Mouse (Mus musculus) left cerebral cortex, postnatal 10 days (tissue): Measurements from ENCODE around the gene Hist2h2ac. TPM values are rescaled to one million over a fixed set of nuclear protein-coding genes. Genes with fewer than 3 reads are reported as not detected.
"Not testable (repeated sequence)": the region's sequence is repeated elsewhere in the genome, so short reads cannot be mapped to it uniquely, and the experiment has no call there.

Experiments used
- DNase-seq, 2 experiments: peaks; one replicate each; pipeline ENCODE4 v3.0.0; 2021 to 2022; ENCODE audit warnings: low spot score in 2 of 2, mixed read lengths in 1 of 2; ENCODE audit errors: extremely low spot score in 1 of 2
- intact Hi-C: fragments of 180-260 bp; cut with DNase I; formaldehyde crosslinking; loops from one replicate; pipeline ENCODE4 v1.15.1; 2025
- total RNA-seq, 2 experiments: library from RNA; stranded (reverse); gene quantifications; 2 replicates each; pipeline ENCODE4 v1.2.3; 2021

Hist2h2ac gene
- total RNA-seq, 2 experiments from 2014 or later = 34.2 to 37.9 TPM

DNA sequence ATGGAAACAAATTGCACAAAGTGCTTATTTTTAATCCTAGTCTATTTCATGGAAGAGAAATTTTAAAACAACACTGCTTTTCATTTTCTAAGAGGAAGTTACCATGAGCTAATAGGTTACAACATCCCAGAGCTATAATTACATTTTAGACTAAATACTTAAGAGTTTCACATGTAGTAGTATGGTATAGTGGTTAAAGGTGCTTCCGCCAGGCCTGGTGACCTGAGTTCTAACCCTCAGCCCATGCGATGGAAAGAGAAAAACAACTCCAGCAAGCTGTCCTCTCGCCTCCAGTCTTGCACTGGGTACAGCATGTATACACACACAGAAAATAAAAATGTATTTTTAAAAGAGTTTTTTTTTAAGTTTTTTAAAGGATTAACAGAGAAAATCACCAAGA, 31.1 kb upstream of the Hist2h2ac start:
- intact Hi-C loops = no loop called here
- DNase-seq = no peak

DNA sequence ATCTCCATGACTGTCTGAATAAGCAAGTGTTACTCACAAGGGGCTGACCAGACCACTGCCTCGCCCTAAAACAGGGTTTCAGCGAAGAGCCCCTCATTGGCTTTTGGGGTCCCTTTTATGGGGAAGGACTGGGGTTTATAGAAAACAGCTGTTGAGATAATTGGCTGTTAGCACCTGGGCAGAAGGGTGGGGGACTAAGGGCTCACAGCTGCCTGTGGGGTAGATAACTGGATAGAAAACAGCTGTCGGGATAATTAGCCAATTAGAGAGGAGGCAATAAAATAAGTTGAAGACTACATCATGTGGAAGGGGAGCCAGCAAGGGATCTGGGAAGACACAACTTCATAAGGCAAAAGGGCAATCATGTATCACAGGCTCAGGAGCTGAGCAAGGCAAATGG, 30.2 kb upstream of the Hist2h2ac start:
- no peak for DNase-seq
- intact Hi-C loops = no loop called here

DNA sequence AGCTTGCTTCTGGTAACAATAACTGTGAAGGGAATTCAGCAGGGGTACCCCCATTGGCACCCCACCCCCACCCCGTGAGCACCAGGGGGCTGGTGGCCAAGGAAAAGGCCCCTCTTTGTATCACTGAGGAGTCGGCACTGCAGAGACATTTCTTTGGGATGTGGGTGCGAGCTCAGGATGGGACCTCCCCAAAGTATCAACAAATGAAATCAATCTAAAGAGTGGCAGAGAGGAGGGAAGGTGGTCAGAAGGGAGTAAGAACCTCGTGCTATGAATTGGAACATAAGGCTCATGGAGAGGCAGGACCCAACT, 28.3 kb upstream of the Hist2h2ac start:
- no peak for DNase-seq
- intact Hi-C loops = no loop called here

DNA sequence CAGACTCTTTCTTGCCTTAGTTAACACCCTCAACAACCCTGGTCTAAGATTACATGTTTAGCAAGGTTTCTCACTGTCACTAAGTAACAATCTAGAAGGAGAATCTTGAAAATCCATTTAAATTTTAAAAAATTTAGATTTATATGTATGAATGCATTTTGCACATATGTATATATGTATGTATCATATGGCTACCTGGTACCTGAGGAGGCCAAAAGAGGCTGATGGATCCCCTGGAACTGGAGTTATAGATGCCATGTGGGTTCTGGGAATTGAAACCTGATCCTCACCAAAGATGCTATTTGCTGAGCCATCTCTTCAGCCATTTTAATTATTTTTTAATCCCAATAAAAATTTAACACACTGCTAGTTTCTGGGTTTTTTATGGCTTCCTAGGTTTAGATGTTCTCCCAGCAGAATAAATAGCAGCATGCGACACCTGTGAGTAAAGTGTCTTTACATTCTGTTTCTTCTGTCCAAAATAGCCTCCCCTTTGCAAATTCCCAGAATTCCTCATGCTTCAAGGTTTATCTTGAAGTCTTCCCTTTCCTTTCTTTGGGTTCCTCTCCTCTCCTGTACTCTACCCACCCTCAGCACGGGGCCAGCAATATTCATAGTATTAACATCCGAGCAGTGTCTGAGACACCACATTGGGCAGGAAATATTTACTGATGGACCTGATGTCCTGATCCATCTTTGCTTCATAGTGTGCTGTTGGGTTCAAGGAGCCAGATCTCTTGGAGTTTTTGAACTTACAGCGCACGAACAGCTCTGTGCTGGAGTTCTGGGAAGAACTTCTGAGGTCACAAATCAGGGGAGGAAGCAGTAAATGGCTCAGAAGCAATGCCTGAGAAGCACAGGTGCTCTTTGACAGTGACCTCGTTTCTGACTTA, 27.7 kb upstream of the Hist2h2ac start:
- intact Hi-C loops = no loop called here
- no peak for DNase-seq

DNA sequence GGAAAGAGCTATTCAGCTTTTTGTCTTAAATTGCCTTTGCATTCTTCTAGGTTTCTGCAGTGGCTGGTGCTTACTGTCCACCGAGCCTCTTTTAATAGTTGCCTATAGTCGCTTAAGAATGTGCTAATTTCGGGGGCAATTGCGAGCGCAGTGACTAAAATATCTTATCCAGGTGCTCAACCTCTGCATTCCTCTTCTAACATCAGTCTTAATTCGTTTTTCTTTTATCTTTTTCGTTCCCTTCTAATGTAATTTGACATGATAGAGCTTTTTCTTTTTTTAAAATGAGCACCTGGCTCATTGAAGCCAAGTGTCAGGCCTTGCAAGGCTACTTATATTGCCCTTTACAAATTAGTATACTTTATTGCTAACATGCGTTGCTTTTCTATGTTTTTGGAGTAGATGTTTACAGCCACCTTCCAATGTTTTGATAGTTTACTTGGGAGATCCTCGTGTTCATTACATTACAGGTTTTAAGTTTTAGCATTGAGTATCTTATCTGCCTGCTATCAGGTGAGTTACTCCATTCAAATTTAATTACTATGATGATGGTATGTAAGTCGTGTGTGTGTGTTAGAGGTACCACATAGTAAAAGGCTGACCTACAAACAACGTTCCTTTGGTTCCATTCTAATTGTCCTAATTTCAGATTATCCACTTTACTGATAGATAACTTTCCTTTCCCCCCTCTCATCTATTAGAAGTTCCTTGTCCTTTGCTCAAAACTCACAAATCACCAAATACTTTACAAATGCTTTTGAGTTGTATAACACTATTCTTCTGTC, 26.9 kb upstream of the Hist2h2ac start:
- no peak for DNase-seq
- intact Hi-C loops = no loop called here

DNA sequence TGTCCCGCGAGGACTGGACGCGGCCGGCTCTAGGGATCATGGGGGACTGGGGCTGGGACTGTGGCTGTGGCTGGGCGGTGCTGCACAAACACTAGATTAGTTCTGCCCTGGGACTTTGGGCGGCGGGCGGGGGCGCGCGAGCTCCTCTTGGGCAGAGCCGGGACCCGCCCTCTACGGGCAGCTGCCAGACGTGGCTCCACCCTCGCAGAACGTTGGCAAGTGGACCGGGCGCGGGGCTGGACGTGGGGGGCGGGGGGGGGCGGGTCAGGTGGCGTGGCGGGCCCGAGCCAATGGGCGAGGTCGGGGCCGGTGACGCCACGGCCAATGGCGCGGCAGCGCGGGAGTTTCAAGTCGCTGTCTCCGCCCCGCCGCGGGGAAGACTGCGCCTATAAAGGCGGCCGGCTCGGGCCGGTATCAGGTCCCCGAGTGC, 25.8 kb upstream of the Hist2h2ac start, which contains the start of gene Hist2h3c1:
Hist2h3c1 (plus strand) TSS at position 259 of the 430 bp plus-strand sequence.
- DNase-seq, intact Hi-C loops: not testable (repeated sequence)

DNA sequence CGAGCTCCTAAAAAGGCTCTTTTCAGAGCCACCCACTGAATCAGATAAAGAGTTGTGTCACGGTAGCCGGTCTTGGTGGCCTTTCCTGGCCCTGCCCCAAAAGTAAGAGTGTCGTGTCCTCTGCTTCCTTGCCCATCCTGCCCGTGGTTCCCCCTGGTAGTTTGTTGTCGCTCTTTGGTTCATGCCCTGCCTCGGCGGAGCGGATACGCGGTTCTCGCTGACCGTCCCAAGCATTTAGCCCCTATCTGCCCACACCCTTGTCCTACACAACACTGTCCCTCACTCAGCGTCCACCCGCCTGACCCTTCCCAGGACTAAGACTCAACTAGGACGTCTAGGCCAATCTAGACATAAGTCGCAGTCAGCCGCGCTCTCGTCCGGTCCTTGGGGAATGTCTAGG, 25.3 kb upstream of the Hist2h2ac start:
- intact Hi-C loops, DNase-seq: not testable (repeated sequence)

DNA sequence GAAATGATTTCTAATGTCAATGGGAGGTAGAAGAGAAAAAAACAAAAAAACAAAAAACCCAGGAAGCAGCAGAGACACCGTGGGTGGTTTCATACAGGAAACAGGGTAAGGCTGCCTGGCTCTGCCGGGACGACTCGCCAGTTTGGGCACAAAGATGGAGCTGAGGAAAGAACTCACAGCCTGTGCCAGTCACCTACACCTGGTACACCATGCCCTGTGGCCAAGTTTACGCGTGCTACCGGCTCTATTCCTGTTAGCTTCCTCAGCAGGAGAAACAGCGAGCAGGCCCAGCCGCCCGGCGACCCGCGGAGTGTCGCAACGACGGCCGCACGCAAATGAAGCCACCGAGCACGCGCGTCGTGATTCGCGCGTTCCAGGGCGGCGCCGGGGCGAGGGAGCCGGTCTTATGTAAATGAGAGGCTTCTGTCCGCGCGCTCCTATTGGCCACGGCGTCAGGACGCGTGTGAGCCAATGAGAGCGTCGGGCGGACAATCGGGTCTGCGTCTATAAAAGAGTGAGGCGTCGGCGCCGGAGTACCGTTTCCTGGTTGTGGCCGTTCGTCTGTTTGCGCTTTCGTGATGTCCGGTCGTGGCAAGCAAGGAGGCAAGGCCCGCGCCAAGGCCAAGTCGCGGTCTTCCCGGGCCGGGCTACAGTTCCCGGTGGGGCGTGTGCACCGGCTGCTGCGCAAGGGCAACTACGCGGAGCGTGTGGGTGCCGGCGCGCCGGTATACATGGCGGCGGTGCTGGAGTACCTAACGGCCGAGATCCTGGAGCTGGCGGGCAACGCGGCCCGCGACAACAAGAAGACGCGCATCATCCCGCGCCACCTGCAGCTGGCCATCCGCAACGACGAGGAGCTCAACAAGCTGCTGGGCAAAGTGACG, 24.6 kb upstream of the Hist2h2ac start, which contains the start of gene Hist2h2aa1:
Hist2h2aa1 (plus strand) TSS at position 495 of the 884 bp plus-strand sequence.
- peak; percentile 79 to 89 for DNase-seq
- intact Hi-C loops = not testable (repeated sequence)

DNA sequence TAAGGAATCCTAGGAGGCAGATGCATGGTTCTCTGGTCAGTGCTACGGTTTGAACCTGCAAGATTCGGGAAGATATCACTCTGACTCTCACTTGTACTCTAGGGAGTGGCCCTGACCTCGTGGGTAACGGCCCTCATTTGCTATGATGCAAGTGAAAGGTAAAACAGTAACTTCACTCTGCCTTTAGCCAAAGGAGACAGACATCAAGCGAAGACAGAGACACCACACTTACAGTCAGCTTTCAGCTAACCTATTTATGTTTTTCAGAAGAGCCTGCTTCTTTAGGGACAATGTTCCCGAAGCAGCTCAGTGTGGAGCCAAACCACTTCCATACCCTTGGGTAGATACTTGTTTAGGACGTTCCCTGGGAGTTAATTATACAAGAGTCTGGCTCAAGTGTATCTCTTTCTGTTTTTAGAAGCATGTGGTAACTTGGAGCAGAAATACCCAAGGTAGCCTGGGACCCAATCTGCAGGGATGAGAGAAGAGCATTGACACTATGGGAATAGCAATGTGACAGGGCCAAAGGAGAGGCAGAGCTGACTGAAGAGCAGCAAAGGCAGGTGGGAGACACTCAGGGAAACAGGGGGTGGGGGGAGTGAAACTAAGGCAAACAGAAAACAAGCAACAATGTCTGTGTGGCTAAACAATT, 23.4 kb upstream of the Hist2h2ac start:
- intact Hi-C loops = no loop called here
- DNase-seq = no peak

DNA sequence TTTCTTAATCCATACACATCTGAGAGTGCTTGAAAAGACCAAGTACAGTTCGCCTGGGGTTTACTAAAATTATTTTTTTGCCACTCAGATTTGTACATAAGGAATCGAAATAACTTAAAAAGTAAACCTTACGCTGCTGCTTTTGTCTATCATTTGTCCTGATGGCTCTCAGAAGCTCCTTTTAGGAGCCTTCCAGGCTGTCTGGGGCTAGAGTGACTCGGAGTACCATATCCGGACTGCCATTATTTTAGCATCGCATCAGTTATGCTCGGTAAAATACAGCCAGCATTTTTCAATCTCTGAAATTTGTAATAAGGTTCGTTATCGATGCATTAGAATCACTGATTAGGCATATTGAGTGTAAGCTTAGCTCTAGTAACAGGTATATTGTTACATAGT, 20.1 kb upstream of the Hist2h2ac start:
- no peak for DNase-seq
- intact Hi-C loops = no loop called here

DNA sequence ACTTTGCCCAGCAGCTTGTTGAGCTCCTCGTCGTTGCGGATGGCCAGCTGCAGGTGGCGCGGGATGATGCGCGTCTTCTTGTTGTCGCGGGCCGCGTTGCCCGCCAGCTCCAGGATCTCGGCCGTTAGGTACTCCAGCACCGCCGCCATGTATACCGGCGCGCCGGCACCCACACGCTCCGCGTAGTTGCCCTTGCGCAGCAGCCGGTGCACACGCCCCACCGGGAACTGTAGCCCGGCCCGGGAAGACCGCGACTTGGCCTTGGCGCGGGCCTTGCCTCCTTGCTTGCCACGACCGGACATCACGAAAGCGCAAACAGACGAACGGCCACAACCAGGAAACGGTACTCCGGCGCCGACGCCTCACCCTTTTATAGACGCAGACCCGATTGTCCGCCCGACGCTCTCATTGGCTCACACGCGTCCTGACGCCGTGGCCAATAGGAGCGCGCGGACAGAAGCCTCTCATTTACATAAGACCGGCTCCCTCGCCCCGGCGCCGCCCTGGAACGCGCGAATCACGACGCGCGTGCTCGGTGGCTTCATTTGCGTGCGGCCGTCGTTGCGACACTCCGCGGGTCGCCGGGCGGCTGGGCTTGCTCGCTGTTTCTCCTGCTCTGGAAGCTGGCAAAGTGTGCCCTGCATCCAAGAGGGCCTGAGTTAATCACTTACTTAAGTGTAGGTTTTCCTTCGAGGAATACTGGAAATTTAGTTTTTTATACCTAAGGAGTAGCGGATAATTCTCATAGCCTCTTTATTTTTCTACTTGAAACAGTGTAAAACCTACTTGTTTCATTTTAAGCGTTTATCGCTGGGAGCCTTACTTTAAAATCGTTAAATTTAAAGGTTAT, 19.5 kb upstream of the Hist2h2ac start, which contains the start of gene Hist2h2aa2:
Hist2h2aa2 (minus strand) TSS at position 328 of the 850 bp plus-strand sequence.
- intact Hi-C loops = not testable (repeated sequence)
- peak; percentile 96 for DNase-seq

DNA sequence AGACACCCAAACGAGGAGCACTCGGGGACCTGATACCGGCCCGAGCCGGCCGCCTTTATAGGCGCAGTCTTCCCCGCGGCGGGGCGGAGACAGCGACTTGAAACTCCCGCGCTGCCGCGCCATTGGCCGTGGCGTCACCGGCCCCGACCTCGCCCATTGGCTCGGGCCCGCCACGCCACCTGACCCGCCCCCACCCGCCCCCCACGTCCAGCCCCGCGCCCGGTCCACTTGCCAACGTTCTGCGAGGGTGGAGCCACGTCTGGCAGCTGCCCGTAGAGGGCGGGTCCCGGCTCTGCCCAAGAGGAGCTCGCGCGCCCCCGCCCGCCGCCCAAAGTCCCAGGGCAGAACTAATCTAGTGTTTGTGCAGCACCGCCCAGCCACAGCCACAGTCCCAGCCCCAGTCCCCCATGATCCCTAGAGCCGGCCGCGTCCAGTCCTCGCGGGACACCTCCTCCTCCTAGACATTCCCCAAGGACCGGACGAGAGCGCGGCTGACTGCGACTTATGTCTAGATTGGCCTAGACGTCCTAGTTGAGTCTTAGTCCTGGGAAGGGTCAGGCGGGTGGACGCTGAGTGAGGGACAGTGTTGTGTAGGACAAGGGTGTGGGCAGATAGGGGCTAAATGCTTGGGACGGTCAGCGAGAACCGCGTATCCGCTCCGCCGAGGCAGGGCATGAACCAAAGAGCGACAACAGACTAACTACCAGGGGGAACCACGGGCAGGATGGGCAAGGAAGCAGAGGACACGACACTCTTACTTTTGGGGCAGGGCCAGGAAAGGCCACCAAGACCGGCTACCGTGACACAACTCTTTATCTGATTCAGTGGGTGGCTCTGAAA, 18.5 kb upstream of the Hist2h2ac start, which contains the start of gene Hist2h3c2:
Hist2h3c2 (minus strand) TSS at position 174 of the 840 bp plus-strand sequence.
- DNase-seq, intact Hi-C loops: not testable (repeated sequence)

DNA sequence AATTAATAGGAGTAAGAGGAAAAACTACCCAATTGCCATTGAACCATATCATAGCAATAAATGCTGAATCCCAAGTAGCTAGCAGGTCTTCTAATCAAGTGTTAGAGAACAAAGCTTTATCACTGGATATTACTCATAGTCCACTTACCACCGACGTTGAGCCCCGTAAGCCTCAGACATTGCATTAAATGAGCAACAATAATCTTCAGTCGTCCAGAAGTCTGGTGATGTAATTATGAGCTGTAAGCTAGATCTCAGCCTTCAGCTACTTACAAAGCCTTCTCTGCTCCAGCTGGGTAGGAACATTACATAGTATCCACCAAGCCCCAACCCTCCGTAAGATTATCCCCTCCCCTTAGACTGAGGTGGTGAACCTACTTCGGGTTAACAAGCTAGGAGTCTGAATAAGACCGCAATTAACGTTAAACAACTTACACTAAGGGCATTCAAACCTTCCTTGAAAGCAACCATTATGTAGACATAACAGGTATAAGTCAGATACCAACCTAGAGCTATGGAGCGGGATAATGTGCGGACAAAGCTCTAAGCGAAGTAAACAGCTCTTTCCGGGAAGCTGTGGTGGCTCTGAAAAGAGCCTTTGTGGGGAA, 17.3 kb upstream of the Hist2h2ac start:
- DNase-seq = no peak
- intact Hi-C loops = no loop called here

DNA sequence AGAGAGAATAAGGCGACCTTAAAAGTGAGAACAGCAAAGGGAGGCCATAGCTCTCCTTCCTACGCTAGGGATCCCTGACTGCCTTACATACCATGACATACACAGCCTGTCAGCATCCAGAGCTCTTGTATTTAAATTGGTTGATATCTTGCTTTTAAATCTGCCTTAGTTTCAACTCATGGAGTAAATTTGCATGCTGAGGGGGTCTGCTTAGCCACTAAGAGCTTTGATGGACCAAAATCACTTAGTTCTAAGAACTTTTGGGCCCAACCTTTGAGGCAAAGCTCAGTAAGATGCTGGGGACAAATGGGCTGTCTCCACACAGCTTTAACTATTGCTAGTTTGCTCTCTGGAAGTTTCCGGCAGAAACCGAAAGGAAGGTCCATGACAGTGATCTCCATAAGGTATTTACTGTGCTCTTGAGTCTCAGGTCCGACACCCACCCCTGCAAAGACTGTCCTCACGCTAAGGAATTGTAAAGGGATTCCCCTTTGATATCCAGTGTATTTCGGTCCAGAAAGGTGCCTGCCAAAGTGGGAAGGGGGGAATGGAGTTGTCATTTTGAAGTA, 16.7 kb upstream of the Hist2h2ac start:
- intact Hi-C loops = no loop called here
- DNase-seq = no peak

DNA sequence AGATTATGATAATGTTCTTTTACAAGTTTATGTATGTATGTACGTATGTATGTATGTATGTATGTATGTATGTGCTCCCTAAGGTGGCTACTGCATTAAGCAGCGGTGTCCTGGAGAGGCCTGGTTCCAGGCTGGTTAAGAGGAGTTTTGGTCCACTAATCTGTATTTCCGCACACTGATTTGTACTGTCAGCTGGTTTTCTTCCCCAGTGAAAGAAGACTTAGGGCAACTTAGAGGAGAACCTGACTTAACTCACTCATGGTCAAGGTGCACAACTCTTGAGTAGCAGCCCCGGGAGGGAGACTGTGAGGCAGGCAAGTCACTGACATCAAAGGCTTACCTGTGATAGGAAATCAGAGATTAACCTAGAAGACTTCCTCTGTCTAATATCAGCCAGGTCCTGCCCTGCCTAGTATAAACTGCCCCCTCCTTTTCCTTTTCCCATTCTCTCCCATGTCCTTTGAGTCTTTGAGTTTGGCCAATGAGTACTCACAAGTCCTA, 16.2 kb upstream of the Hist2h2ac start:
- no peak for DNase-seq
- intact Hi-C loops = no loop called here

DNA sequence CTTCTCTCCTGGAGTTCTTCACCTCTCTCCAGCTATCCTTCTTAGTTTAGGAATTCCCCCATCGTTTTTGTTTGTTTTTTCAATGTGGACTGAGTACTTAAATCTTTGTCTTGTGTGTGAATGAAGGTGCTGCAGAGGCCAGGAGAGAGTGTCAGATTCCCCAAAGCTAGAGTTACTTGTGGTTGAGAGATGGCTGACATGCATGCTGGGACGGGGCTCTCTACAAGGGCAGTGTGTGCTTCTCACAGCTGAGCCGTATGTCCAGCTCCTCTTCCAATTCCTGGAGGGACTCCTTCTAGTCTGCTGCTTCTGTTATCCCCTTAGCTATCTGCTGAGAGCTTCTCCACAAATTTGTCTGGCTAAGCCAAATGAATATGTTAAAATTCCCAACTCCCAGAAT, 15.2 kb upstream of the Hist2h2ac start:
- DNase-seq = no peak
- intact Hi-C loops = no loop called here
